Comparison of ENCODE assay signal across 8 mouse cellular contexts in the genomic region with DNA sequence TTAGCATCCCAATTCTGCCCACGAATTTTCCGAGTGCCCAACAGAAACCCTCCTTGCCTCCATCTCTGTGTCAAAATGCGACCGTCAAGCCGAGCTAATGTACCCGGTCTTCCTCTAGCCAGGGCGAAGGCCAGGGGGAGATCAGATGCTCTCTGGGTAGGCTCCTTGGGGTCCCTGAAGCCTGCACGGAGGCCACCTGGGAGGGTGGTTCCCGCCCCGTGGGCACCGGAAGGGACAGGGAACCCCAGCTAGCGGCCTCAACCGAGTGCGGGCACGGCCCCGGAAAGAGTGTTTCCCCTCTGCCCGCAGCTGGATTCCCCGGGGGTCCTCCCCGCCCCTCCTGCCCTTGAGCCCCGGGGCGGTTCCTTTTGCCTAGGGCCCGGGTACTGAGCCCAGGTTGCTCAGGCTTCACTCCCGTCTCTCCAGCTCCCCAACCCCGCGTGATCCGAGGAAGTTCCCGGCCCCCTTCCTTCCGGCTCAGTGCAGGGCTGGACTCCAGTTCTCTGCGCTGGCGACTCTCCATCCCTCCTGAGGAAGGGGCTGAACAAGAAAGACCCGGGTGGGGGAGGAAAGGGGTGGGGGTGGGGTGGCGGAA. TPM values are rescaled to one million over a fixed set of nuclear protein-coding genes. Genes with fewer than 3 reads are reported as not detected.
A peak's percentile ranks its signal among the peaks of the same experiment; 100 is the strongest.
DNase-seq lines count a peak whose midpoint lies in the region; ATAC-seq and TF ChIP-seq lines count a peak whose summit lies in the region.

No protein-coding gene starts in this region.

- H3K27me3 ChIP-seq in heart, embryonic 11.5 days (ENCODE audit: control insufficient read depth, insufficient read depth, low read length) = peaks cover 45% of the 10 kb centered on the region
- peaks cover 45% of the 10 kb centered on the region for H3K27me3 ChIP-seq in forebrain, embryonic 11.5 days (ENCODE audit: control insufficient read depth, insufficient read depth, low read length)
- H3K27me3 ChIP-seq in limb, embryonic 10.5 days (ENCODE audit: low read depth, poor library complexity, severe bottlenecking) = peaks cover 58% of the 10 kb centered on the region
- peaks cover 46% of the 10 kb centered on the region for H3K27me3 ChIP-seq in neural tube, embryonic 14.5 days (ENCODE audit: control insufficient read depth, insufficient read depth, low read length)

- ATAC-seq in heart, embryonic 11.5 days (replicated peaks; ENCODE audit: insufficient number of reproducible peaks, low FRiP score, low TSS enrichment) = peak; percentile 43; the same call in 1 of the 2 replicates
- peak; percentile 68 for ATAC-seq in forebrain, embryonic 11.5 days (replicated peaks; ENCODE audit: low FRiP score)
- ATAC-seq in neural tube, embryonic 14.5 days (ENCODE audit: low read depth) = peak; percentile 57

- H3K9me3 ChIP-seq in heart, embryonic 11.5 days (replicated peaks; ENCODE audit: control insufficient read depth, low read length) = no peaks in the 10 kb centered on the region
- no peaks in the 10 kb centered on the region for H3K9me3 ChIP-seq in ES-E14 (ENCODE audit: control insufficient read depth, insufficient read depth, low read depth, low read length)
- no peaks in the 10 kb centered on the region for H3K9me3 ChIP-seq in forebrain, embryonic 11.5 days (ENCODE audit: control insufficient read depth, low read length)
- H3K9me3 ChIP-seq in limb, embryonic 10.5 days (replicated peaks) = no peaks in the 10 kb centered on the region
- H3K9me3 ChIP-seq in neural tube, embryonic 14.5 days (ENCODE audit: control insufficient read depth, low read length) = no peaks in the 10 kb centered on the region

- H3K4me1 ChIP-seq in heart, embryonic 11.5 days (ENCODE audit: control insufficient read depth, insufficient read depth, low read length) = no peaks in the 10 kb centered on the region
- H3K4me1 ChIP-seq in ES-E14 (ENCODE audit: control insufficient read depth in 2 of 2, insufficient read depth in 2 of 2, low read length in 2 of 2, poor library complexity in 1 of 2) = peaks cover 2% of the 10 kb centered on the region in 2 experiments; a peak in 2 of 4 replicates
- peaks cover 21% of the 10 kb centered on the region; the same call in 1 of the 2 replicates for H3K4me1 ChIP-seq in forebrain, embryonic 11.5 days (replicated peaks; ENCODE audit: control insufficient read depth, insufficient read depth, low read length)
- peaks cover 39% of the 10 kb centered on the region for H3K4me1 ChIP-seq in limb, embryonic 10.5 days
- peaks cover 21% of the 10 kb centered on the region; the same call in 1 of the 2 replicates for H3K4me1 ChIP-seq in neural tube, embryonic 14.5 days (ENCODE audit: control insufficient read depth, insufficient read depth, low read length)

- H3K4me3 ChIP-seq in heart, embryonic 11.5 days (ENCODE audit: low read depth, low read length) = peak overlapping the region; percentile 64
- H3K4me3 ChIP-seq in ES-E14 (ENCODE audit: insufficient read depth in 1 of 2, low read depth in 1 of 2, low read length in 2 of 2, poor library complexity in 1 of 2, severe bottlenecking in 1 of 2) = peak overlapping the region; percentile 61 to 69
- H3K4me3 ChIP-seq in forebrain, embryonic 11.5 days (ENCODE audit: low read depth, low read length) = peak overlapping the region; percentile 59
- H3K4me3 ChIP-seq in limb, embryonic 10.5 days = peak overlapping the region; percentile 67
- peak overlapping the region; percentile 59 for H3K4me3 ChIP-seq in neural tube, embryonic 14.5 days (ENCODE audit: low read depth, low read length)

- no peaks in the 10 kb centered on the region for H3K36me3 ChIP-seq in heart, embryonic 11.5 days (ENCODE audit: control insufficient read depth, insufficient read depth, low read length)
- no peaks in the 10 kb centered on the region for H3K36me3 ChIP-seq in ES-E14 (ENCODE audit: control insufficient read depth, insufficient read depth, low read length, poor library complexity, severe bottlenecking)
- no peaks in the 10 kb centered on the region for H3K36me3 ChIP-seq in forebrain, embryonic 11.5 days (ENCODE audit: control insufficient read depth, insufficient read depth, low read length)
- no peaks in the 10 kb centered on the region for H3K36me3 ChIP-seq in limb, embryonic 10.5 days
- H3K36me3 ChIP-seq in neural tube, embryonic 14.5 days (ENCODE audit: control insufficient read depth, insufficient read depth, low read length) = no peaks in the 10 kb centered on the region

- WGBS in heart, embryonic 11.5 days (ENCODE audit: insufficient replicate concordance) = under 1% methylated on average over 31 of the region's 32 CpGs
- under 1% methylated on average over 32 of the region's 32 CpGs for WGBS in forebrain, embryonic 11.5 days
- WGBS in limb, embryonic 10.5 days = under 1% methylated on average over 32 of the region's 32 CpGs
- WGBS in neural tube, embryonic 14.5 days = 1% methylated on average over 31 of the region's 32 CpGs

- in situ Hi-C loops in ES-E14 (cut with MboI; ENCODE audit: low sequenced_read_pairs in 2 of 2, unreplicated experiment in 2 of 2) = no loop called here

- peak overlapping the region; percentile 34; the same call in 1 of the 2 replicates for H3K9ac ChIP-seq in heart, embryonic 11.5 days (ENCODE audit: low read depth, low read length)
- H3K9ac ChIP-seq in ES-E14 (ENCODE audit: insufficient read depth, low read depth, low read length, poor library complexity, severe bottlenecking) = peak overlapping the region; percentile 3; the same call in 1 of the 2 replicates
- H3K9ac ChIP-seq in forebrain, embryonic 11.5 days (ENCODE audit: low read length) = peak overlapping the region; percentile 49
- peak overlapping the region; percentile 50; the same call in 1 of the 2 replicates for H3K9ac ChIP-seq in neural tube, embryonic 14.5 days (replicated peaks; ENCODE audit: low read depth, low read length)

- DNase-seq in heart, adult 8-10 months (ENCODE audit: low spot score) = no peak
- no peak for DNase-seq in ES-E14 (ENCODE audit: low read depth, low spot score)
- peak; percentile 71 for DNase-seq in forebrain, embryonic 11.5 days (ENCODE audit: low spot score)
- peak; percentile 68 for DNase-seq in limb, embryonic 10.5 days (ENCODE audit: low spot score)
- DNase-seq in gastrocnemius, postnatal 25 days = no peak
- no peak for DNase-seq in left cerebral cortex, adult 18-20 months (ENCODE audit: low spot score in 2 of 2)

- no peak overlapping the region for H3K27ac ChIP-seq in heart, embryonic 11.5 days (ENCODE audit: low read depth, low read length)
- H3K27ac ChIP-seq in ES-E14 (ENCODE audit: insufficient read depth, low read depth, low read length, poor library complexity, severe bottlenecking) = no peak overlapping the region
- H3K27ac ChIP-seq in forebrain, embryonic 11.5 days (ENCODE audit: low read depth, low read length) = no peak overlapping the region
- H3K27ac ChIP-seq in limb, embryonic 10.5 days = peak overlapping the region; percentile 67
- H3K27ac ChIP-seq in neural tube, embryonic 14.5 days (ENCODE audit: low read depth, low read length) = no peak overlapping the region

- peak overlapping the region; percentile 99 for H3K4me2 ChIP-seq in heart, embryonic 11.5 days
- peak overlapping the region; percentile 100 for H3K4me2 ChIP-seq in forebrain, embryonic 11.5 days (ENCODE audit: low read depth, low read length, severe bottlenecking)
- peak overlapping the region; percentile 100 for H3K4me2 ChIP-seq in neural tube, embryonic 14.5 days (ENCODE audit: low read depth, low read length)

TF ChIP-seq in ES-E14, 5 proteins besides CTCF, POLR2A, EP300 and RAD21:
- no peak for TF ChIP-seq MAFK (IDR thresholded peaks at IDR 0.05; ENCODE audit: insufficient read depth, low read depth, low read length)
- TF ChIP-seq HCFC1 (IDR thresholded peaks at IDR 0.05; ENCODE audit: borderline replicate concordance, insufficient read depth, low read length) = no peak
- no peak for TF ChIP-seq ZNF384 (IDR thresholded peaks at IDR 0.05; ENCODE audit: low read depth, low read length)
- no peak for TF ChIP-seq CHD2 (IDR thresholded peaks at IDR 0.05; ENCODE audit: low read depth, low read length)
- TF ChIP-seq ZC3H11A (IDR thresholded peaks at IDR 0.05; ENCODE audit: borderline replicate concordance, low read depth, low read length) = no peak

RNA-seq across cellular contexts. Expression of a gene that starts 1.4 kb away (rescaled TPM):
- 2.1 and 2.5 TPM in 2 replicates for polyA plus RNA-seq in heart, embryonic 11.5 days (2014; fragmentation: Nextera tagmentation; extraction: Ambion mirVana)
- not detected for total RNA-seq in heart, adult 8-10 months (2022)
- 0.67 and 0.69 TPM in 2 replicates for total RNA-seq in ES-E14 (2012; rRNA removed)
- polyA plus RNA-seq in forebrain, embryonic 11.5 days (2014; fragmentation: Nextera tagmentation; extraction: Ambion mirVana) = 0.52 and 0.69 TPM in 2 replicates
- 1.1 and 1.4 TPM in 2 replicates for polyA plus RNA-seq in limb, embryonic 10.5 days (2016; fragmentation: Nextera tagmentation; extraction: Ambion mirVana)
- polyA plus RNA-seq in neural tube, embryonic 14.5 days (2014; fragmentation: Nextera tagmentation; extraction: Ambion mirVana) = 2.6 and 2.8 TPM in 2 replicates
- total RNA-seq in gastrocnemius, postnatal 25 days (2021) = not detected
- total RNA-seq in left cerebral cortex, adult 18-20 months (2021) = 1 to 10 TPM; 2.9 to 3.8 TPM

RNA-seq across cellular contexts. Expression of a gene that starts 57.6 kb away (rescaled TPM):
- 36.5 and 38.4 TPM in 2 replicates for polyA plus RNA-seq in heart, embryonic 11.5 days (2014; fragmentation: Nextera tagmentation; extraction: Ambion mirVana)
- total RNA-seq in heart, adult 8-10 months (2022) = 10 to 100 TPM; 32.5 to 36.9 (median 34.6) TPM
- total RNA-seq in ES-E14 (2012; rRNA removed) = 16.8 and 17.0 TPM in 2 replicates
- polyA plus RNA-seq in forebrain, embryonic 11.5 days (2014; fragmentation: Nextera tagmentation; extraction: Ambion mirVana) = 27.2 and 28.0 TPM in 2 replicates
- polyA plus RNA-seq in limb, embryonic 10.5 days (2016; fragmentation: Nextera tagmentation; extraction: Ambion mirVana) = 19.1 and 19.3 TPM in 2 replicates
- polyA plus RNA-seq in neural tube, embryonic 14.5 days (2014; fragmentation: Nextera tagmentation; extraction: Ambion mirVana) = 33.8 and 35.0 TPM in 2 replicates
- total RNA-seq in gastrocnemius, postnatal 25 days (2021) = 10 to 100 TPM; 14.6 to 15.6 TPM
- 10 to 100 TPM; 24.5 to 26.1 TPM for total RNA-seq in left cerebral cortex, adult 18-20 months (2021)

Comparison
In these comparisons a context has a peak if more than half of its experiments do, and no peak if none do; other contexts are left out.
1. DNase-seq: peak in forebrain, embryonic 11.5 days (single experiment) and limb, embryonic 10.5 days (single experiment); none in heart, adult 8-10 months (single experiment), ES-E14 (single experiment), gastrocnemius, postnatal 25 days (single experiment) and left cerebral cortex, adult 18-20 months (0 of 2).
2. Peak in every context shown above with its lines, with median percentiles within 50 percentile points of each other: ATAC-seq, H3K4me2 ChIP-seq, H3K4me3 ChIP-seq and H3K9ac ChIP-seq.